Mouse (Mus musculus) lung, adult 2 months (tissue): ENCODE data around the gene Mprip. TPM values are rescaled to one million over a fixed set of nuclear protein-coding genes. Genes with fewer than 3 reads are reported as not detected.

Experiments
- DNase-seq: peaks from one replicate; pipeline ENCODE4 v3.0.0; 2022
- H3K4me1 ChIP-seq: fragments of 200-500 bp; 2 replicates; pipeline ENCODE4 v1.6.1; 2011; ENCODE audit warnings: low read length; ENCODE audit not compliant: control insufficient read depth, insufficient read depth
- H3K4me3 ChIP-seq: fragments of 200-500 bp; replicated peaks from 2 replicates; pipeline ENCODE3; 2011; ENCODE audit warnings: low read depth, mild to moderate bottlenecking, control low read depth, low read length; ENCODE audit errors: extremely low read depth
- CTCF ChIP-seq: fragments of 200-500 bp; IDR thresholded peaks from 2 replicates; pipeline ENCODE4 v1.5.1; 2011; ENCODE audit warnings: mild to moderate bottlenecking, low read length, control low read depth; ENCODE audit not compliant: insufficient read depth
- POLR2A ChIP-seq: fragments of 200-500 bp; IDR thresholded peaks from 2 replicates; pipeline ENCODE4 v1.6.1; 2011; ENCODE audit warnings: low read depth, mild to moderate bottlenecking, control low read depth, low read length, borderline replicate concordance; ENCODE audit errors: extremely low read depth
- WGBS: fragments of 180-500 bp; shearing (Covaris S2); methylation state at CpG from one replicate; pipeline ENCODE4 v1.1.7; 2018; 5-methylcytosine and 5-hydroxymethylcytosine counted together
- polyA plus RNA-seq: library from polyadenylated mRNA; depleted of rRNA; stranded (reverse); fragments of >200 nt; gene quantifications from 2 replicates; pipeline ENCODE4 v1.2.3, GENCODE M21; 2012; rRNA removed

The Mprip gene
- polyA plus RNA-seq, 1 experiment, result 239 TPM

- 74% methylated on average over 3 of the region's 3 CpGs for WGBS
Observed at GRCm38 (mm10) chr11:59813276-59813675, 152.2 kb downstream of the Mprip start.

GRCm38 (mm10) chr11:59814311-59814710 is 153.2 kb downstream of the Mprip start:
- no peak overlapping the region for H3K4me3 ChIP-seq
- WGBS, result 84% methylated on average over 1 of the region's 1 CpGs
- no peaks in the 10 kb centered on the region; the same call in 1 of the 2 replicates for H3K4me1 ChIP-seq
- no peak for DNase-seq
- TF ChIP-seq POLR2A, result no peak
- TF ChIP-seq CTCF, result no peak

More at GRCm38 (mm10) chr11:59813276-59813675, 152.2 kb downstream of the Mprip start:
- H3K4me3 ChIP-seq, result no peak overlapping the region
- DNase-seq, result no peak
- no peaks in the 10 kb centered on the region; the same call in none of the 2 replicates for H3K4me1 ChIP-seq
- TF ChIP-seq POLR2A (no peak), CTCF (no peak)

GRCm38 (mm10) chr11:59814936-59815335 is 153.8 kb downstream of the Mprip start:
- no peak for TF ChIP-seq CTCF
- TF ChIP-seq POLR2A, result no peak
- 86% methylated on average over 6 of the region's 6 CpGs for WGBS
- no peak for DNase-seq
- no peaks in the 10 kb centered on the region; the same call in 1 of the 2 replicates for H3K4me1 ChIP-seq
- no peak overlapping the region for H3K4me3 ChIP-seq

GRCm38 (mm10) chr11:59815482-59816065 is 154.5 kb downstream of the Mprip start:
- Histone ChIP-seq H3K4me1 (no peaks in the 10 kb centered on the region; the same call in 1 of the 2 replicates), H3K4me3 (no peak overlapping the region)
- TF ChIP-seq POLR2A (no peak), CTCF (no peak)
- no peak for DNase-seq
- WGBS, result 80% methylated on average over 6 of the region's 6 CpGs

- TF ChIP-seq CTCF, result no peak
- no peak for TF ChIP-seq POLR2A
- no peaks in the 10 kb centered on the region for H3K4me1 ChIP-seq
- WGBS, result 67% methylated on average over 3 of the region's 3 CpGs
- no peak overlapping the region for H3K4me3 ChIP-seq
- no peak for DNase-seq
Observed at GRCm38 (mm10) chr11:59817916-59818315, 156.8 kb downstream of the Mprip start.

GRCm38 (mm10) chr11:59821625-59822024 is 160.5 kb downstream of the Mprip start:
- Histone ChIP-seq H3K4me3 (no peak overlapping the region), H3K4me1 (no peaks in the 10 kb centered on the region)
- WGBS, result 89% methylated on average over 3 of the region's 3 CpGs
- TF ChIP-seq POLR2A, result no peak
- TF ChIP-seq CTCF, result no peak
- no peak for DNase-seq

Other genes starting within 250 kb of the Mprip start
- gene Jmjd4, start 211.3 kb upstream of the Mprip start, polyA plus RNA-seq, result 5.0 and 5.5 TPM in 2 replicates
- gene Snap47, start 210.1 kb upstream of the Mprip start, polyA plus RNA-seq, result 36.8 and 49.7 TPM in 2 replicates
- 0.45 and 0.97 TPM in 2 replicates for gene Zfp867, start 188.8 kb upstream of the Mprip start, polyA plus RNA-seq
- 12.7 and 12.9 TPM in 2 replicates for gene Zkscan17, start 134.6 kb upstream of the Mprip start, polyA plus RNA-seq
- gene Nlrp3, start 119.7 kb upstream of the Mprip start, polyA plus RNA-seq, result 1.6 and 2.2 TPM in 2 replicates
- gene Olfr222, start 85.1 kb upstream of the Mprip start, polyA plus RNA-seq, result not detected in 2 replicates
- gene Olfr223, start 68.0 kb upstream of the Mprip start, polyA plus RNA-seq, result not detected in 2 replicates
- 2.0 and 2.9 TPM in 2 replicates for gene Pld6, start 126.3 kb downstream of the Mprip start, polyA plus RNA-seq
- 58.9 and 59.6 TPM in 2 replicates for gene Flcn, start 148.7 kb downstream of the Mprip start, polyA plus RNA-seq
- gene Nt5m, start 178.1 kb downstream of the Mprip start, polyA plus RNA-seq, result 18.5 and 19.0 TPM in 2 replicates
- gene Cops3, start 178.5 kb downstream of the Mprip start, polyA plus RNA-seq, result 12.3 and 17.7 TPM in 2 replicates